Comparison of ENCODE assay signal across 8 mouse cellular contexts in genomic region chr19:8252705-8253037, GRCm38 (mm10). TPM values are rescaled to one million over a fixed set of nuclear protein-coding genes. Genes with fewer than 3 reads are reported as not detected.
DNase-seq lines count a peak whose midpoint lies in the region; ATAC-seq and TF ChIP-seq lines count a peak whose summit lies in the region.

No protein-coding gene starts in this region.

- DNase-seq in kidney, postnatal 0 days (ENCODE audit: low spot score): no peak
- DNase-seq in kidney, adult 8-10 months: no peak
- DNase-seq in limb, embryonic 11.5 days (ENCODE audit: low spot score): no peak
- no peak for DNase-seq in ovary, postnatal 36 days (ENCODE audit: low spot score)
- DNase-seq in left cerebral cortex, adult 11 months (ENCODE audit: low spot score): no peak
- no peak for DNase-seq in layer of hippocampus, adult 9-11 months

- H3K4me3 ChIP-seq in kidney, postnatal 0 days (replicated peaks; ENCODE audit: low read depth, low read length): peak overlapping the region; percentile 57
- H3K4me3 ChIP-seq in embryonic facial prominence, embryonic 15.5 days (replicated peaks): peak overlapping the region; percentile 51
- H3K4me3 ChIP-seq in limb, embryonic 11.5 days (ENCODE audit: low read depth, low read length): peak overlapping the region; percentile 40
- H3K4me3 ChIP-seq in neural tube, embryonic 13.5 days: peak overlapping the region; percentile 56

- TF ChIP-seq CTCF in kidney, postnatal 0 days (IDR thresholded peaks at IDR 0.05; ENCODE audit: low read depth): no peak

- no peaks in the 10 kb centered on the region for H3K36me3 ChIP-seq in kidney, postnatal 0 days (ENCODE audit: insufficient read depth, low read length)
- H3K36me3 ChIP-seq in embryonic facial prominence, embryonic 15.5 days: no peaks in the 10 kb centered on the region
- H3K36me3 ChIP-seq in limb, embryonic 11.5 days (ENCODE audit: control insufficient read depth, insufficient read depth, low read length): no peaks in the 10 kb centered on the region
- H3K36me3 ChIP-seq in neural tube, embryonic 13.5 days: no peaks in the 10 kb centered on the region

- H3K4me2 ChIP-seq in kidney, postnatal 0 days (ENCODE audit: low read length): peak overlapping the region; percentile 71
- H3K4me2 ChIP-seq in embryonic facial prominence, embryonic 15.5 days (replicated peaks): peak overlapping the region; percentile 73
- peak overlapping the region; percentile 48 for H3K4me2 ChIP-seq in limb, embryonic 11.5 days (ENCODE audit: low read depth, severe bottlenecking)
- peak overlapping the region; percentile 64 for H3K4me2 ChIP-seq in neural tube, embryonic 13.5 days

- no peak for ATAC-seq in kidney, postnatal 0 days (replicated peaks; ENCODE audit: low FRiP score, low read depth)
- ATAC-seq in embryonic facial prominence, embryonic 15.5 days (ENCODE audit: insufficient number of reproducible peaks, low FRiP score, low TSS enrichment, low read depth): no peak
- peak; percentile 67; the same call in 1 of the 2 replicates for ATAC-seq in limb, embryonic 11.5 days (ENCODE audit: insufficient number of reproducible peaks, low FRiP score, low TSS enrichment, low read depth)
- ATAC-seq in neural tube, embryonic 13.5 days (ENCODE audit: low read depth): peak; percentile 78; the same call in 1 of the 2 replicates

- no peaks in the 10 kb centered on the region for H3K27me3 ChIP-seq in kidney, postnatal 0 days (ENCODE audit: insufficient read depth, low read length)
- no peaks in the 10 kb centered on the region for H3K27me3 ChIP-seq in embryonic facial prominence, embryonic 15.5 days
- no peaks in the 10 kb centered on the region for H3K27me3 ChIP-seq in limb, embryonic 11.5 days (ENCODE audit: control insufficient read depth, insufficient read depth, low read length)
- no peaks in the 10 kb centered on the region for H3K27me3 ChIP-seq in neural tube, embryonic 13.5 days

- 25% methylated on average over 3 of the region's 3 CpGs for WGBS in kidney, postnatal 0 days
- 21% methylated on average over 3 of the region's 3 CpGs for WGBS in embryonic facial prominence, embryonic 15.5 days
- 26% methylated on average over 3 of the region's 3 CpGs for WGBS in limb, embryonic 11.5 days
- WGBS in neural tube, embryonic 13.5 days: 35% methylated on average over 3 of the region's 3 CpGs

- H3K4me1 ChIP-seq in kidney, postnatal 0 days (replicated peaks; ENCODE audit: insufficient read depth, low read length): no peaks in the 10 kb centered on the region
- no peaks in the 10 kb centered on the region for H3K4me1 ChIP-seq in embryonic facial prominence, embryonic 15.5 days
- H3K4me1 ChIP-seq in limb, embryonic 11.5 days (ENCODE audit: control insufficient read depth, insufficient read depth, low read length): no peaks in the 10 kb centered on the region
- H3K4me1 ChIP-seq in neural tube, embryonic 13.5 days (replicated peaks): no peaks in the 10 kb centered on the region

- peak overlapping the region; percentile 65 for H3K9ac ChIP-seq in kidney, postnatal 0 days (ENCODE audit: low read depth, low read length)
- peak overlapping the region; percentile 26; the same call in 1 of the 2 replicates for H3K9ac ChIP-seq in embryonic facial prominence, embryonic 15.5 days
- H3K9ac ChIP-seq in limb, embryonic 11.5 days (ENCODE audit: low read length): peak overlapping the region; percentile 65
- peak overlapping the region; percentile 74 for H3K9ac ChIP-seq in neural tube, embryonic 13.5 days

- no peaks in the 10 kb centered on the region for H3K9me3 ChIP-seq in kidney, postnatal 0 days (replicated peaks; ENCODE audit: low read length)
- H3K9me3 ChIP-seq in embryonic facial prominence, embryonic 15.5 days (replicated peaks): no peaks in the 10 kb centered on the region
- H3K9me3 ChIP-seq in limb, embryonic 11.5 days (ENCODE audit: control insufficient read depth, low read length): peaks cover 2% of the 10 kb centered on the region; the same call in 1 of the 2 replicates
- peaks cover 4% of the 10 kb centered on the region; the same call in 1 of the 2 replicates for H3K9me3 ChIP-seq in neural tube, embryonic 13.5 days

- peak overlapping the region; percentile 91 for H3K27ac ChIP-seq in kidney, postnatal 0 days
- no peak overlapping the region for H3K27ac ChIP-seq in embryonic facial prominence, embryonic 15.5 days (replicated peaks)
- peak overlapping the region; percentile 49; the same call in 1 of the 2 replicates for H3K27ac ChIP-seq in limb, embryonic 11.5 days (replicated peaks; ENCODE audit: low read depth, low read length)
- no peak overlapping the region for H3K27ac ChIP-seq in neural tube, embryonic 13.5 days (replicated peaks)

RNA-seq across cellular contexts. Expression of gene Slc22a29, which starts 34.0 kb away (rescaled TPM):
- polyA plus RNA-seq in kidney, postnatal 0 days (2015; fragmentation: Nextera tagmentation; extraction: Ambion mirVana): 19.9 and 20.9 TPM in 2 replicates
- polyA plus RNA-seq in embryonic facial prominence, embryonic 15.5 days (2015; fragmentation: Nextera tagmentation; extraction: Ambion mirVana): not detected in 2 replicates
- polyA plus RNA-seq in limb, embryonic 11.5 days (2014; fragmentation: Nextera tagmentation; extraction: Ambion mirVana): not detected in 2 replicates
- not detected in 2 replicates for polyA plus RNA-seq in neural tube, embryonic 13.5 days (2015; fragmentation: Nextera tagmentation; extraction: Ambion mirVana)

Comparison
In these comparisons a context has a peak if more than half of its experiments do, and no peak if none do; other contexts are left out.
1. ATAC-seq: peak in limb, embryonic 11.5 days (single experiment) and neural tube, embryonic 13.5 days (single experiment); none in kidney, postnatal 0 days (single experiment) and embryonic facial prominence, embryonic 15.5 days (single experiment).
2. H3K27ac ChIP-seq: peak in kidney, postnatal 0 days (single experiment) and limb, embryonic 11.5 days (single experiment); none in embryonic facial prominence, embryonic 15.5 days (single experiment) and neural tube, embryonic 13.5 days (single experiment).
3. RNA of gene Slc22a29, which starts 34.0 kb away (polyA plus RNA-seq): 19.9 to 20.9 TPM in kidney, postnatal 0 days; not detected in embryonic facial prominence, embryonic 15.5 days, not detected in limb, embryonic 11.5 days and not detected in neural tube, embryonic 13.5 days; every median in the first group is over 10 times any median in the second.
4. Peak in every context shown above with its lines, with median percentiles within 50 percentile points of each other: H3K4me2 ChIP-seq, H3K4me3 ChIP-seq and H3K9ac ChIP-seq.